Mouse (Mus musculus) thymus, adult 2 months (tissue): ENCODE measurements around the gene Fkbp9.

Experiments used
- CTCF ChIP-seq: fragments of 200-500 bp; IDR thresholded peaks from 2 replicates; pipeline ENCODE4 v1.5.1; 2012; ENCODE audit warnings: mild to moderate bottlenecking, control low read depth, low read length, moderate library complexity, borderline replicate concordance; ENCODE audit not compliant: control insufficient read depth, poor library complexity, insufficient read depth; ENCODE audit errors: extremely low read depth
- POLR2A ChIP-seq: fragments of 200-500 bp; IDR thresholded peaks from 2 replicates; pipeline ENCODE4 v1.6.1; 2012; ENCODE audit warnings: mild to moderate bottlenecking, low read length, control low read depth, moderate library complexity; ENCODE audit not compliant: control insufficient read depth, poor library complexity, insufficient read depth; ENCODE audit errors: extremely low read depth

- no peak for TF ChIP-seq POLR2A
- no peak for TF ChIP-seq CTCF
Measured at GRCm38 (mm10) chr6:56832407-56832796, 543 bp downstream of the Fkbp9 start.
